Mouse (Mus musculus): ENCODE results near the gene Olfr1410.

DNA sequence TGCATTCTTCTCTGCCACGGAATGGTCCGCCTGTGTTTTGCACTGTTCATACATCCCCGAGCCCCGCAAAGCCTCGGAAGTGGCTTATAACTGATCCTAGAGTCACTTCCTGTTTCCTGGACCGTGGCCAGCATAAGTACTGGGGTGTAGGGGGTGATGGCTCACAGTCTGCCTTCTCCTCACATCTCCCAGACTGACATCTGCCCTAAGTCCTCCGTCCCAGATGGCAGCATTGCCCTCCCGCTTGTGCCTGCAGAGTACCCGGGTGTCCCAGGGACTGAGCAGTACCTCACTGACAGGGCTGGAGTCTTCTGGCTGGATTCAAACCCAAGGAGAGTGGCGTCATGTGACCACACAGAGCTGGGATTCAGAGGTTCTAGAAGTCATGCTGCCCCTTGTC, 42.6 kb downstream of the Olfr1410 start:
- TF ChIP-seq CTCF (IDR thresholded peaks at IDR 0.05; ENCODE audit: low read depth, low read length) (no peak), EP300 (IDR thresholded peaks at IDR 0.05; ENCODE audit: insufficient read depth, low read depth, low read length) (no peak)

Measured in ES-Bruce4 (cell line).